Mouse (Mus musculus) ES-Bruce4 (cell line): Measurements from ENCODE around the gene Mmab.

Experiments
- CTCF ChIP-seq: IDR thresholded peaks from one replicate; pipeline ENCODE4 v1.8.1; 2011; ENCODE audit warnings: low read depth, low read length
- EP300 ChIP-seq: IDR thresholded peaks from 2 replicates; pipeline ENCODE4 v1.6.1; 2011; ENCODE audit warnings: low read depth, low read length; ENCODE audit not compliant: insufficient read depth

GRCm38 (mm10) chr5:114393169-114393568 lies 50.7 kb downstream of the Mmab start:
- no peak for TF ChIP-seq EP300
- TF ChIP-seq CTCF, result no peak
